Mouse (Mus musculus) thymus, adult 2 months (tissue): ENCODE results near the gene Ccdc85b. TPM values are rescaled to one million over a fixed set of nuclear protein-coding genes. Genes with fewer than 3 reads are reported as not detected.
A peak's percentile ranks its signal among the peaks of the same experiment; 100 is the strongest.

Source experiments
- DNase-seq: peaks from one replicate; pipeline ENCODE4 v3.0.0; 2021
- H3K27ac ChIP-seq: fragments of 200-500 bp; 2 replicates; pipeline ENCODE4 v1.5.1; 2012; ENCODE audit warnings: low read length, control low read depth; ENCODE audit not compliant: control insufficient read depth, insufficient read depth
- H3K27me3 ChIP-seq: fragments of 200-500 bp; 2 replicates; pipeline ENCODE4 v1.6.1; 2012; ENCODE audit warnings: mild to moderate bottlenecking, low read length, moderate library complexity, mixed read lengths; ENCODE audit not compliant: control insufficient read depth, insufficient read depth
- H3K36me3 ChIP-seq: fragments of 200-500 bp; 2 replicates; pipeline ENCODE4 v1.6.1; 2012; ENCODE audit warnings: mild to moderate bottlenecking, low read length, moderate library complexity; ENCODE audit not compliant: control insufficient read depth, insufficient read depth
- H3K4me1 ChIP-seq: fragments of 200-500 bp; replicated peaks from 2 replicates; pipeline ENCODE4 v1.6.1; 2012; ENCODE audit warnings: low read length; ENCODE audit not compliant: control insufficient read depth, insufficient read depth
- H3K4me3 ChIP-seq: fragments of 200-500 bp; 2 replicates; pipeline ENCODE4 v1.5.1; 2012; ENCODE audit warnings: mild to moderate bottlenecking, low read length, control low read depth, moderate library complexity; ENCODE audit not compliant: control insufficient read depth, insufficient read depth
- CTCF ChIP-seq: fragments of 200-500 bp; IDR thresholded peaks from 2 replicates; pipeline ENCODE4 v1.5.1; 2012; ENCODE audit warnings: mild to moderate bottlenecking, control low read depth, low read length, moderate library complexity, borderline replicate concordance; ENCODE audit not compliant: control insufficient read depth, poor library complexity, insufficient read depth; ENCODE audit errors: extremely low read depth
- POLR2A ChIP-seq: fragments of 200-500 bp; IDR thresholded peaks from 2 replicates; pipeline ENCODE4 v1.6.1; 2012; ENCODE audit warnings: mild to moderate bottlenecking, low read length, control low read depth, moderate library complexity; ENCODE audit not compliant: control insufficient read depth, poor library complexity, insufficient read depth; ENCODE audit errors: extremely low read depth
- WGBS: fragments of 180-500 bp; shearing (Covaris S2); methylation state at CpG from one replicate; pipeline ENCODE4 v1.1.7; 2018; 5-methylcytosine and 5-hydroxymethylcytosine counted together
- polyA plus RNA-seq: library from polyadenylated mRNA; depleted of rRNA; stranded (reverse); fragments of >200 nt; gene quantifications from 2 replicates; pipeline ENCODE4 v1.2.3, GENCODE M21; 2012

The Ccdc85b gene
- polyA plus RNA-seq, 1 experiment = 8.2 TPM

DNA sequence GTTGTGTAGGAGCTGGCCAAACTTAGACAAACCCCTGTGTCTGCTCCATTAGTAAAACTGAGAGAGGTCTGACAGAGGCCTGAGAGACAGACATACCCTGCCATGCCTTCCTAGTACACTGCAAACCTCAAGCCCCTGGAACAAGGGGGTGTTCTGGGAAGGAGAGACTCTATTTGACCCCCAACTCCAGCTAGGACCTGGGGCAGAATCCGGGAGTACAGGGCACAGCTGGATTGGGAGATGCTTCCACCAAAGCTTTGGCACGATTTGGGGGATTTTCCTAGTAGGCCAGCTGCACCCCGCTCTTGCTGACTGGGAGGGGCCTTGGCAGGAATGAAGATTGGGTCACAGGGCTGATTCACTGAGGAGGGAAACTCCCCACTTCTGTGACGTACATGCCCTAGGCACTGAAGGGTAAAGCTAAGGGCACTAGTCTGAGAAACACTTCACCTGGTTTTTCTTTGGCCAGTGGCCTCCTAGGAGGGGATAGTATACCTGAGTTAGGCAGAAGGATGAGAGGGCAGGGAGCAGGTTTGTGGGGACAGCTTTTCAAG is 25.7 kb downstream of the Ccdc85b start:
- 0 out of 2 replicates have a peak, but pooled peaks cover 2% of the 10 kb centered on the region for H3K36me3 ChIP-seq
- H3K4me1 ChIP-seq = peaks cover 36% of the 10 kb centered on the region
- no peak overlapping the region for H3K27ac ChIP-seq
- no peak overlapping the region for H3K4me3 ChIP-seq
- TF ChIP-seq POLR2A (no peak), CTCF (no peak)
- WGBS = 85% methylated on average over 4 of the region's 4 CpGs
- no peak for DNase-seq
- no peaks in the 10 kb centered on the region for H3K27me3 ChIP-seq

DNA sequence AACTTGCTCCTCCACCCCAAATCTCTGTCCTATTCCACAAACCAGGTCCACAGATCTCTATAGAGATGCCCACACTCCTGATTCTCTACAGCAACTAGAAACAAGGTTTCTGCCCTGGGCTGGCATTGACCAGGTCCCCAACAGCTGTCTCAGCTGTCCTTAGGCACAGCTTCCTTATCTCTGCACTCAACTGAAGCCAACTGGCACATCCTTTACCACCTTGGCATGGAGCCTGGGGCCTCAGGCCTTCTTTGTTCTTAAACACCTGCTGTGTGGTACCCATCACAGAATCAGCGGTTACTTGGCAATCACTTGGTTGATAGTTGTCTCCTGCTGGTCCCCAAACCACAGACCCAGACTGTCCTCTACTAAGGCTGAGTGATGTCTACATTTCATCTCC is 27.3 kb downstream of the Ccdc85b start:
- Histone ChIP-seq H3K4me1 (peaks cover 50% of the 10 kb centered on the region), H3K27me3 (no peaks in the 10 kb centered on the region), H3K27ac (peak overlapping the region; percentile 35), H3K36me3 (0 out of 2 replicates have a peak, but pooled peaks cover 8% of the 10 kb centered on the region), H3K4me3 (no peak overlapping the region)
- 2% methylated on average over 1 of the region's 1 CpGs for WGBS
- peak; percentile 25 for DNase-seq
- no peak for TF ChIP-seq CTCF
- no peak for TF ChIP-seq POLR2A

- WGBS = 89% methylated on average over 8 of the region's 8 CpGs
- Histone ChIP-seq H3K27me3 (no peaks in the 10 kb centered on the region), H3K27ac (no peak overlapping the region), H3K36me3 (0 out of 2 replicates have a peak, but pooled peaks cover 8% of the 10 kb centered on the region), H3K4me1 (peaks cover 50% of the 10 kb centered on the region), H3K4me3 (no peak overlapping the region)
- DNase-seq = no peak
- TF ChIP-seq POLR2A (no peak), CTCF (no peak)
Observed at GRCm38 (mm10) chr19:5429806-5430205, 27.9 kb downstream of the Ccdc85b start.

DNA sequence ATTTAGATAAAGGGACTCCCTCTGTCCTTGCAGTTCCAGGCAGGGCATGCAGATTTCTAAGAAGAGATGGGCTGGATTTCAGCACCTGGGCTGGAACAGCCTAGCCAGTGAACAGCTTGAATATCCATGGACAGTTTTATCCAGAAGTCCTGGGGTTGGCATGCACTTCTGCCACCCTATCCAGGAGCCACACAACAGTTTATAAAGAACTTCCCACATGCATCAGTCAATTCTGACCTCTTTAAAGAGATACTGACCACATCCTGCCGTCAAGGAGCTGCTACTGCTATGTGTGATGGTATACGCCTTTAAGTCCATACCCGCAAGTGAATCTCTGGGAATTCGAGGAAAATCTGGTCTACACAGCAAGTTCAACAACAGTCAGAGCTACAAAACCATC is 28.5 kb downstream of the Ccdc85b start:
- WGBS = 83% methylated on average over 4 of the region's 4 CpGs
- Histone ChIP-seq H3K4me1 (peaks cover 49% of the 10 kb centered on the region), H3K27ac (no peak overlapping the region), H3K4me3 (no peak overlapping the region), H3K27me3 (no peaks in the 10 kb centered on the region), H3K36me3 (0 out of 2 replicates have a peak, but pooled peaks cover 8% of the 10 kb centered on the region)
- DNase-seq = no peak
- TF ChIP-seq POLR2A (no peak), CTCF (no peak)

GRCm38 (mm10) chr19:5428083-5428482 is 29.6 kb downstream of the Ccdc85b start:
- Histone ChIP-seq H3K27me3 (no peaks in the 10 kb centered on the region), H3K36me3 (0 out of 2 replicates have a peak, but pooled peaks cover 8% of the 10 kb centered on the region), H3K4me1 (peaks cover 49% of the 10 kb centered on the region), H3K4me3 (no peak overlapping the region), H3K27ac (no peak overlapping the region)
- TF ChIP-seq CTCF (no peak), POLR2A (no peak)
- WGBS = 82% methylated on average over 2 of the region's 2 CpGs
- peak; percentile 53 for DNase-seq

GRCm38 (mm10) chr19:5426640-5427290 is 30.9 kb downstream of the Ccdc85b start:
- H3K4me3 ChIP-seq = no peak overlapping the region
- H3K36me3 ChIP-seq = 0 out of 2 replicates have a peak, but pooled peaks cover 8% of the 10 kb centered on the region
- peaks cover 53% of the 10 kb centered on the region for H3K4me1 ChIP-seq
- 89% methylated on average over 13 of the region's 13 CpGs for WGBS
- TF ChIP-seq CTCF (no peak), POLR2A (no peak)
- DNase-seq = no peak
- H3K27me3 ChIP-seq = no peaks in the 10 kb centered on the region
- H3K27ac ChIP-seq = no peak overlapping the region
